Mouse (Mus musculus) MEL (cell line): ENCODE results near the gene Ccser1. TPM values are rescaled to one million over a fixed set of nuclear protein-coding genes. Genes with fewer than 3 reads are reported as not detected.

Experiments
- DNase-seq: peaks from one replicate; pipeline ENCODE4 v3.0.0; 2011; ENCODE audit warnings: low read depth, low spot score
- H3K27ac ChIP-seq: 2 replicates; pipeline ENCODE4 v1.5.1; 2012; ENCODE audit warnings: low read depth, mild to moderate bottlenecking, control low read depth, low read length, moderate library complexity; ENCODE audit not compliant: control insufficient read depth
- H3K27me3 ChIP-seq, 2 experiments: fragments of 150-350 bp in 1 of 2; sonication (generic) in 1 of 2; 2 replicates each; pipeline ENCODE4 v1.6.1; 2012; ENCODE audit warnings: low read length in 2 of 2, mild to moderate bottlenecking in 2 of 2, improper control_type of control experiment in 1 of 2, moderate library complexity in 1 of 2; ENCODE audit not compliant: insufficient read depth in 2 of 2, control insufficient read depth in 1 of 2
- H3K36me3 ChIP-seq, 2 experiments: 2 replicates each; pipeline ENCODE4 v1.6.1; 2012 to 2014; ENCODE audit warnings: low read length in 2 of 2, improper control_type of control experiment in 1 of 2, inconsistent platforms in 1 of 2, mild to moderate bottlenecking in 1 of 2; ENCODE audit not compliant: insufficient read depth in 2 of 2, control insufficient read depth in 1 of 2
- H3K4me1 ChIP-seq, 2 experiments: fragments of 150-350 bp in 1 of 2; sonication (generic) in 1 of 2; 2 replicates each; pipeline ENCODE4 v1.6.1; 2012; ENCODE audit warnings: low read length in 2 of 2, improper control_type of control experiment in 1 of 2, mild to moderate bottlenecking in 1 of 2; ENCODE audit not compliant: insufficient read depth in 2 of 2, control insufficient read depth in 1 of 2
- H3K4me3 ChIP-seq, 2 experiments: fragments of 150-350 bp in 1 of 2; sonication (generic) in 1 of 2; 2 replicates each; pipeline ENCODE4 v1.5.1; 2012; ENCODE audit warnings: low read depth in 2 of 2, low read length in 2 of 2, mild to moderate bottlenecking in 2 of 2, moderate library complexity in 2 of 2, control low read depth in 1 of 2, improper control_type of control experiment in 1 of 2; ENCODE audit not compliant: control insufficient read depth in 1 of 2, insufficient read depth in 1 of 2
- H3K79me2 ChIP-seq: 2 replicates; pipeline ENCODE4 v1.6.1; 2012; ENCODE audit warnings: mild to moderate bottlenecking, low read length, moderate library complexity; ENCODE audit not compliant: control insufficient read depth, poor library complexity, insufficient read depth
- H3K9ac ChIP-seq: 2 replicates; pipeline ENCODE4 v1.6.1; 2012; ENCODE audit warnings: low read depth, mild to moderate bottlenecking, control low read depth, low read length, moderate library complexity; ENCODE audit not compliant: control insufficient read depth, poor library complexity, severe bottlenecking
- H3K9me3 ChIP-seq: fragments of 150-350 bp; sonication (generic); replicated peaks from 2 replicates; pipeline ENCODE4 v1.6.1; 2012; ENCODE audit warnings: mild to moderate bottlenecking, low read length, improper control_type of control experiment, moderate library complexity; ENCODE audit not compliant: insufficient read depth
- CHD1 ChIP-seq: IDR thresholded peaks from 2 replicates; pipeline ENCODE4 v1.6.1; 2012; ENCODE audit warnings: low read depth, mild to moderate bottlenecking, inconsistent platforms, low read length, improper control_type of control experiment
- EP300 ChIP-seq, 2 experiments: IDR thresholded peaks; 2 replicates each; pipeline ENCODE4 v1.6.1; 2011; ENCODE audit warnings: improper control_type of control experiment in 2 of 2, low read length in 2 of 2, low read depth in 1 of 2, mild to moderate bottlenecking in 1 of 2
- ETS1 ChIP-seq: IDR thresholded peaks from 2 replicates; pipeline ENCODE4 v1.6.1; 2012; ENCODE audit warnings: low read depth, mild to moderate bottlenecking, inconsistent platforms, low read length, improper control_type of control experiment, moderate library complexity
- GABPA ChIP-seq: IDR thresholded peaks from 2 replicates; pipeline ENCODE4 v1.6.1; 2012; ENCODE audit warnings: low read depth, mild to moderate bottlenecking, inconsistent platforms, low read length, improper control_type of control experiment, moderate library complexity
- HCFC1 ChIP-seq: IDR thresholded peaks from 2 replicates; pipeline ENCODE4 v1.6.1; 2012; ENCODE audit warnings: low read depth, mild to moderate bottlenecking, inconsistent platforms, low read length, improper control_type of control experiment, moderate library complexity
- KAT2A ChIP-seq: conservative IDR thresholded peaks from 2 replicates; pipeline ENCODE4 v1.6.1; 2012; ENCODE audit warnings: low read depth, low read length, improper control_type of control experiment, inconsistent platforms
- MAFK ChIP-seq: IDR thresholded peaks from 2 replicates; pipeline ENCODE4 v1.6.1; 2011; ENCODE audit warnings: low read depth, mild to moderate bottlenecking, low read length, improper control_type of control experiment, borderline replicate concordance
- MAZ ChIP-seq: IDR thresholded peaks from 2 replicates; pipeline ENCODE4 v1.6.1; 2012; ENCODE audit warnings: low read depth, mild to moderate bottlenecking, inconsistent platforms, low read length, improper control_type of control experiment
- MYC ChIP-seq: IDR thresholded peaks from 2 replicates; pipeline ENCODE4 v1.6.1; 2011; ENCODE audit warnings: low read depth, mild to moderate bottlenecking, low read length, improper control_type of control experiment, moderate library complexity
- NELFE ChIP-seq: IDR thresholded peaks from 2 replicates; pipeline ENCODE4 v1.6.1; 2011; ENCODE audit warnings: low read depth, low read length, improper control_type of control experiment
- POLR2A ChIP-seq, 2 experiments: IDR thresholded peaks; 2 replicates each; pipeline ENCODE4 v1.6.1; 2011 to 2012; ENCODE audit warnings: low read length in 2 of 2, mild to moderate bottlenecking in 2 of 2, control low read depth in 1 of 2, improper control_type of control experiment in 1 of 2, low read depth in 1 of 2, moderate library complexity in 1 of 2; ENCODE audit not compliant: control insufficient read depth in 1 of 2, insufficient read depth in 1 of 2, poor library complexity in 1 of 2
- POLR2AphosphoS2 ChIP-seq: IDR thresholded peaks from 2 replicates; pipeline ENCODE4 v1.6.1; 2011; ENCODE audit warnings: low read length, improper control_type of control experiment
- RAD21 ChIP-seq: IDR thresholded peaks from 2 replicates; pipeline ENCODE4 v1.6.1; 2011; ENCODE audit warnings: mild to moderate bottlenecking, low read depth, low read length, improper control_type of control experiment
- SIN3A ChIP-seq: IDR thresholded peaks from 2 replicates; pipeline ENCODE4 v1.6.1; 2012; ENCODE audit warnings: low read length, improper control_type of control experiment, inconsistent platforms
- SMC3 ChIP-seq: IDR thresholded peaks from 2 replicates; pipeline ENCODE4 v1.6.1; 2011; ENCODE audit warnings: low read depth, low read length, improper control_type of control experiment
- USF2 ChIP-seq, 2 experiments: IDR thresholded peaks; 2 replicates each; pipeline ENCODE4 v1.6.1; 2011 to 2012; ENCODE audit warnings: improper control_type of control experiment in 2 of 2, low read length in 2 of 2, borderline replicate concordance in 1 of 2, inconsistent platforms in 1 of 2, low read depth in 1 of 2, mild to moderate bottlenecking in 1 of 2; ENCODE audit not compliant: insufficient read depth in 1 of 2
- ZC3H11A ChIP-seq: IDR thresholded peaks from 2 replicates; pipeline ENCODE4 v1.6.1; 2012; ENCODE audit warnings: low read depth, mild to moderate bottlenecking, inconsistent platforms, low read length, improper control_type of control experiment
- ZKSCAN1 ChIP-seq: IDR thresholded peaks from 2 replicates; pipeline ENCODE4 v1.6.1; 2012; ENCODE audit warnings: low read depth, mild to moderate bottlenecking, inconsistent platforms, low read length, improper control_type of control experiment, moderate library complexity
- polyA plus RNA-seq, 2 experiments: library from polyadenylated mRNA; stranded (reverse) in 1 of 2; unstranded in 1 of 2; fragments of >175 nt in 1 of 2; fragments of >200 nt in 1 of 2; gene quantifications; 2 replicates each; pipeline versions ENCODE4 v1.2.1 to v1.2.4; 2012; ENCODE audit warnings: low replicate concordance in 2 of 2, low read depth in 1 of 2; ENCODE audit not compliant: insufficient read length in 2 of 2, insufficient read depth in 1 of 2, missing spikeins in 1 of 2
- total RNA-seq: library from RNA; depleted of rRNA; stranded (reverse); fragments of 300-350 nt; gene quantifications from 2 replicates; pipeline ENCODE4 v1.2.3, GENCODE M21; 2012

The Ccser1 gene
- total and polyA plus RNA-seq, 3 experiments: not detected

GRCm38 (mm10) chr6:61189029-61189428 is 8.9 kb downstream of the Ccser1 start:
- H3K27ac ChIP-seq: no peak overlapping the region
- no peaks in the 10 kb centered on the region for H3K9me3 ChIP-seq
- TF ChIP-seq CHD1: no peak
- TF ChIP-seq POLR2A (IDR thresholded peaks at IDR 0.05; ENCODE audit: control insufficient read depth in 1 of 2, insufficient read depth in 1 of 2, low read depth in 1 of 2, low read length in 2 of 2, poor library complexity in 1 of 2): no peak

GRCm38 (mm10) chr6:61191597-61192386 is 11.7 kb downstream of the Ccser1 start:
- H3K36me3 ChIP-seq: no peaks in the 10 kb centered on the region
- H3K27ac ChIP-seq: no peak overlapping the region
- no peak overlapping the region for H3K4me3 ChIP-seq
- H3K9ac ChIP-seq: no peak overlapping the region
- no peaks in the 10 kb centered on the region for H3K9me3 ChIP-seq
- no peaks in the 10 kb centered on the region for H3K4me1 ChIP-seq
- no peak for TF ChIP-seq HCFC1
- no peak for TF ChIP-seq SIN3A
- TF ChIP-seq MYC: no peak
- TF ChIP-seq MAFK: no peak
- TF ChIP-seq POLR2AphosphoS2: no peak
- no peak for TF ChIP-seq RAD21
- no peak for TF ChIP-seq MAZ
- no peak for TF ChIP-seq ZKSCAN1
- no peak for TF ChIP-seq SMC3
- no peak for TF ChIP-seq EP300 (IDR thresholded peaks at IDR 0.05; ENCODE audit: low read depth in 1 of 2, low read length in 2 of 2)
- no peak for TF ChIP-seq USF2 (IDR thresholded peaks at IDR 0.05; ENCODE audit: borderline replicate concordance in 1 of 2, insufficient read depth in 1 of 2, low read depth in 1 of 2, low read length in 2 of 2)
- TF ChIP-seq KAT2A: no peak
- no peak for TF ChIP-seq GABPA
- TF ChIP-seq POLR2A (IDR thresholded peaks at IDR 0.05; ENCODE audit: control insufficient read depth in 1 of 2, insufficient read depth in 1 of 2, low read depth in 1 of 2, low read length in 2 of 2, poor library complexity in 1 of 2): no peak
- no peak for TF ChIP-seq ZC3H11A
- TF ChIP-seq ETS1: no peak
- no peak for TF ChIP-seq CHD1
- TF ChIP-seq NELFE: no peak
- DNase-seq: no peak
- H3K27me3 ChIP-seq: no peaks in the 10 kb centered on the region
- H3K79me2 ChIP-seq: no peaks in the 10 kb centered on the region

More at GRCm38 (mm10) chr6:61189029-61189428, 8.9 kb downstream of the Ccser1 start:
- Histone ChIP-seq H3K4me1 (no peaks in the 10 kb centered on the region), H3K79me2 (no peaks in the 10 kb centered on the region), H3K9ac (no peak overlapping the region), H3K27me3 (no peaks in the 10 kb centered on the region), H3K4me3 (no peak overlapping the region), H3K36me3 (no peaks in the 10 kb centered on the region)
- no peak for DNase-seq
